Mouse (Mus musculus): ENCODE measurements around the gene Gcfc2.

- no peak for TF ChIP-seq EP300 (IDR thresholded peaks at IDR 0.05; ENCODE audit: low read depth)
- no peak for TF ChIP-seq CTCF (IDR thresholded peaks at IDR 0.05; ENCODE audit: low read depth)
These were observed 64.1 kb downstream of the Gcfc2 start for GRCm38 (mm10) chr6:81987580-81987979.

Measured in liver, postnatal 0 days (tissue).